Comparison of ENCODE assay signal across 12 mouse cellular contexts in genomic region chr2:116074061-116074460, GRCm38 (mm10). TPM values are rescaled to one million over a fixed set of nuclear protein-coding genes. Genes with fewer than 3 reads are reported as not detected.
DNase-seq lines count a peak whose midpoint lies in the region; ATAC-seq and TF ChIP-seq lines count a peak whose summit lies in the region.
"Had no signal": no experiment of that assay in that cellular context is flagged by ENCODE, and none has a peak within 500 bp of the region (broad histone marks: within the 10 kb centered on the region; RNA-seq: fewer than 3 reads in every experiment).

No protein-coding gene starts in this region.

- H3K4me3 ChIP-seq in kidney, embryonic 15.5 days (replicated peaks) = peak overlapping the region; percentile 46; the same call in 1 of the 2 replicates
- no peak overlapping the region for H3K4me3 ChIP-seq in embryonic facial prominence, embryonic 14.5 days (ENCODE audit: low read depth, low read length)
- no peak overlapping the region for H3K4me3 ChIP-seq in hindbrain, postnatal 0 days (ENCODE audit: low read length)
- no peak overlapping the region for H3K4me3 ChIP-seq in neural tube, embryonic 14.5 days (ENCODE audit: low read depth, low read length)
- H3K4me3 ChIP-seq in cerebellum, adult 2 months (replicated peaks; ENCODE audit: insufficient read depth, low read depth, low read length) = no peak overlapping the region

- H3K4me1 ChIP-seq in kidney, embryonic 15.5 days = peaks cover 36% of the 10 kb centered on the region
- H3K4me1 ChIP-seq in embryonic facial prominence, embryonic 14.5 days (ENCODE audit: control insufficient read depth, insufficient read depth, low read length) = peaks cover 8% of the 10 kb centered on the region; the same call in 1 of the 2 replicates
- no peaks in the 10 kb centered on the region for H3K4me1 ChIP-seq in hindbrain, postnatal 0 days (ENCODE audit: insufficient read depth, low read length)
- H3K4me1 ChIP-seq in neural tube, embryonic 14.5 days (ENCODE audit: control insufficient read depth, insufficient read depth, low read length) = peaks cover 18% of the 10 kb centered on the region
- H3K4me1 ChIP-seq in cerebellum, adult 2 months (ENCODE audit: control insufficient read depth, insufficient read depth, low read length) = no peaks in the 10 kb centered on the region

- ATAC-seq in kidney, embryonic 15.5 days (replicated peaks; ENCODE audit: low FRiP score) = no peak
- ATAC-seq in embryonic facial prominence, embryonic 14.5 days (ENCODE audit: low read depth) = no peak
- ATAC-seq in hindbrain, postnatal 0 days = no peak
- ATAC-seq in neural tube, embryonic 14.5 days (ENCODE audit: low read depth) = no peak

- no peaks in the 10 kb centered on the region for H3K36me3 ChIP-seq in kidney, embryonic 15.5 days
- no peaks in the 10 kb centered on the region for H3K36me3 ChIP-seq in embryonic facial prominence, embryonic 14.5 days (ENCODE audit: control insufficient read depth, insufficient read depth, low read length)
- H3K36me3 ChIP-seq in hindbrain, postnatal 0 days (ENCODE audit: insufficient read depth, low read length) = no peaks in the 10 kb centered on the region
- H3K36me3 ChIP-seq in neural tube, embryonic 14.5 days (ENCODE audit: control insufficient read depth, insufficient read depth, low read length) = no peaks in the 10 kb centered on the region

- peak overlapping the region; percentile 69 for H3K4me2 ChIP-seq in kidney, embryonic 15.5 days
- H3K4me2 ChIP-seq in embryonic facial prominence, embryonic 14.5 days (ENCODE audit: low read depth, low read length) = peak overlapping the region; percentile 77
- peak overlapping the region; percentile 72; the same call in 1 of the 2 replicates for H3K4me2 ChIP-seq in hindbrain, postnatal 0 days (ENCODE audit: low read depth, low read length)
- peak overlapping the region; percentile 79 for H3K4me2 ChIP-seq in neural tube, embryonic 14.5 days (ENCODE audit: low read depth, low read length)

- H3K27ac ChIP-seq in kidney, embryonic 15.5 days = peak overlapping the region; percentile 68
- peak overlapping the region; percentile 36; the same call in 1 of the 2 replicates for H3K27ac ChIP-seq in embryonic facial prominence, embryonic 14.5 days (replicated peaks; ENCODE audit: low read depth, low read length)
- H3K27ac ChIP-seq in hindbrain, postnatal 0 days = no peak overlapping the region
- H3K27ac ChIP-seq in neural tube, embryonic 14.5 days (ENCODE audit: low read depth, low read length) = no peak overlapping the region
- H3K27ac ChIP-seq in cerebellum, adult 2 months (ENCODE audit: insufficient read depth, low read length) = no peak overlapping the region

- no peak for TF ChIP-seq CTCF in hindbrain, postnatal 0 days (IDR thresholded peaks at IDR 0.05; ENCODE audit: low read depth)
- TF ChIP-seq CTCF in cerebellum, adult 2 months (IDR thresholded peaks at IDR 0.05; ENCODE audit: borderline replicate concordance, insufficient read depth, low read depth, low read length) = no peak

- H3K9ac ChIP-seq in kidney, embryonic 15.5 days = no peak overlapping the region
- no peak overlapping the region for H3K9ac ChIP-seq in embryonic facial prominence, embryonic 14.5 days (ENCODE audit: low read depth, low read length)
- no peak overlapping the region for H3K9ac ChIP-seq in hindbrain, postnatal 0 days (replicated peaks; ENCODE audit: low read length)
- H3K9ac ChIP-seq in neural tube, embryonic 14.5 days (replicated peaks; ENCODE audit: low read depth, low read length) = no peak overlapping the region; the same call in 1 of the 2 replicates

- WGBS in kidney, embryonic 15.5 days = 29% methylated on average over 3 of the region's 3 CpGs
- 19% methylated on average over 3 of the region's 3 CpGs for WGBS in embryonic facial prominence, embryonic 14.5 days
- WGBS in hindbrain, postnatal 0 days = 16% methylated on average over 3 of the region's 3 CpGs
- 16% methylated on average over 3 of the region's 3 CpGs for WGBS in neural tube, embryonic 14.5 days
- WGBS in cerebellum, adult 2 months = 6% methylated on average over 3 of the region's 3 CpGs

- no peak for TF ChIP-seq POLR2A in cerebellum, adult 2 months (IDR thresholded peaks at IDR 0.05; ENCODE audit: borderline replicate concordance, insufficient read depth, low read length)

- H3K27me3 ChIP-seq in kidney, embryonic 15.5 days = no peaks in the 10 kb centered on the region
- H3K27me3 ChIP-seq in embryonic facial prominence, embryonic 14.5 days (replicated peaks; ENCODE audit: control insufficient read depth, insufficient read depth, low read length) = peaks cover 43% of the 10 kb centered on the region
- peaks cover 28% of the 10 kb centered on the region for H3K27me3 ChIP-seq in hindbrain, postnatal 0 days (ENCODE audit: insufficient read depth, low read length)
- no peaks in the 10 kb centered on the region for H3K27me3 ChIP-seq in neural tube, embryonic 14.5 days (ENCODE audit: control insufficient read depth, insufficient read depth, low read length)
- peaks cover 9% of the 10 kb centered on the region; the same call in 1 of the 2 replicates for H3K27me3 ChIP-seq in cerebellum, adult 2 months (ENCODE audit: control insufficient read depth, insufficient read depth, low read length)

- no peak for DNase-seq in kidney, adult 18-20 months
- no peak for DNase-seq in embryonic facial prominence, embryonic 14.5 days (ENCODE audit: low spot score)
- DNase-seq in hindbrain, postnatal 0 days (ENCODE audit: low spot score) = peak; percentile 1
- DNase-seq in cerebellum, adult 2 months = no peak
- no peak for DNase-seq in cerebellum, postnatal 25 days
- no peak for DNase-seq in urinary bladder, postnatal 25 days (ENCODE audit: low spot score)
- DNase-seq: cerebellum, adult 11 months; liver; lung, postnatal 10 days had no signal

- no peaks in the 10 kb centered on the region for H3K9me3 ChIP-seq in kidney, embryonic 15.5 days (replicated peaks)
- H3K9me3 ChIP-seq in embryonic facial prominence, embryonic 14.5 days (ENCODE audit: control insufficient read depth, low read length) = no peaks in the 10 kb centered on the region
- no peaks in the 10 kb centered on the region for H3K9me3 ChIP-seq in hindbrain, postnatal 0 days (ENCODE audit: low read length)
- no peaks in the 10 kb centered on the region for H3K9me3 ChIP-seq in neural tube, embryonic 14.5 days (ENCODE audit: control insufficient read depth, low read length)

RNA-seq across cellular contexts. Expression of gene Meis2, which starts 8.4 kb away (rescaled TPM):
- 85.5 and 94.3 TPM in 2 replicates for polyA plus RNA-seq in kidney, embryonic 15.5 days (2015; fragmentation: Nextera tagmentation; extraction: Ambion mirVana)
- polyA plus RNA-seq in embryonic facial prominence, embryonic 14.5 days (2014; fragmentation: Nextera tagmentation; extraction: Ambion mirVana) = 30.4 and 40.4 TPM in 2 replicates
- 132 and 133 TPM in 2 replicates for total RNA-seq in hindbrain, postnatal 0 days (2014; rRNA removed)
- polyA plus RNA-seq in hindbrain, postnatal 0 days (2015; fragmentation: Nextera tagmentation; extraction: Ambion mirVana) = 94.4 and 105 TPM in 2 replicates
- 102 and 117 TPM in 2 replicates for polyA plus RNA-seq in neural tube, embryonic 14.5 days (2014; fragmentation: Nextera tagmentation; extraction: Ambion mirVana)
- 36.4 and 58.7 TPM in 2 replicates for polyA plus RNA-seq in cerebellum, adult 2 months (2012; rRNA removed)
- total RNA-seq: monocyte, adult 5-6 weeks had no signal

Comparison
In these comparisons a context has a peak if more than half of its experiments do, and no peak if none do; other contexts are left out.
1. H3K27ac ChIP-seq: peak in kidney, embryonic 15.5 days (single experiment) and embryonic facial prominence, embryonic 14.5 days (single experiment); none in hindbrain, postnatal 0 days (single experiment), neural tube, embryonic 14.5 days (single experiment) and cerebellum, adult 2 months (single experiment).
2. Peak in every context shown above with its lines, with median percentiles within 50 percentile points of each other: H3K4me2 ChIP-seq.